Mouse (Mus musculus): ENCODE measurements at regions not wholly inside any gene's neighbourhood (a gene's known extent, or its start where the extent isn't known, plus 50 kb on each side); places are given as distances from the start of the nearest gene placed in this dataset.

GRCm38 (mm10) chr14:66441825-66442224 lies 432.8 kb upstream of the Gulo start:
- TF ChIP-seq GATA1 (IDR thresholded peaks at IDR 0.05; ENCODE audit: low read length): no peak

GRCm38 (mm10) chr14:66438572-66438971 lies 429.6 kb upstream of the Gulo start:
- no peak for TF ChIP-seq GATA1 (IDR thresholded peaks at IDR 0.05; ENCODE audit: low read length)

GRCm38 (mm10) chr14:66438001-66438400 lies 429.0 kb upstream of the Gulo start:
- TF ChIP-seq GATA1 (IDR thresholded peaks at IDR 0.05; ENCODE audit: low read length): no peak

DNA sequence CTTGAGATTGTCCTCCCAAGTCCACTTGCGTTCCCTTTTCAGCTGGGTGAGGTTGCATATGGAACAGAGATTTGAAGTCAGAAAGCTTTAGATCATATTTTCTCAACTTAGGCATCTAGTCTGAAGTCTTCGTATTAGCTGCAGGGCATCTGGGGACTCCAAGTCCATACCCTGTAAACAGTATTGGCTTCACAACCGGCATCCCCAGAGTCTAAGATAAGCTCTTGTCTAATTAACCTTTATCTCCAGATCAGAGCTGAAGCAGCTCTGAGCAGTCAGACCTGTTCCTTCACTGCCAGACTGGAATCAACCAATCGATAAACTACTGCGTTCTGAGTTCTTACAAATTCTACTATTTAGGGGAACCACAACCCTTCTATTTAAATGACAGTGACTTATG lies 422.6 kb upstream of the Gulo start:
- no peak for TF ChIP-seq GATA1 (IDR thresholded peaks at IDR 0.05; ENCODE audit: low read length)

DNA sequence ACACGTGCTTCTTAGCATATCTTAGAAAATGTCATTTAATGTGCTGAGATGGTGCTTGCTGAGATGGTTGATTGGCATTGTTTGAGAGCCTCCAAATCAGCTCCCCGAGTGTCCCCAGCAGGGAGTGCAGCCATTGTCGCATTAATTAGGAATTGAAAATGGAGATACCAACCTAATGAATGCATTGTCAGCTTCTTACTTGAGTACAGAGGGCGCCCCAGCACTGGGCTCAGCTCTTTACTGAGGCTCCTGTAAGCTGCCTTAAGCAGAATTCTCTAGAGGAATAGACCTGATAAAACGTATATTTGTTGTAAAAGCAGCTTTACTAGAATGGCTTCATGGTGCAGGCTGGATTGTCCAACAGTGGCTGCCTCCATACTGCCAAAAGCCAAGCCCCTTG lies 415.1 kb upstream of the Gulo start:
- no peak for TF ChIP-seq GATA1 (IDR thresholded peaks at IDR 0.05; ENCODE audit: low read length)

Data from G1E-ER4 (cell line).